Mouse (Mus musculus) limb, embryonic 13.5 days (tissue): ENCODE data around the gene Cntn5. TPM values are rescaled to one million over a fixed set of nuclear protein-coding genes. Genes with fewer than 3 reads are reported as not detected.

Experiments used
- ATAC-seq: fragments of 200-750 bp; cut with Nextera tagmentation; 2 replicates; pipeline ENCODE4 v1.8.0; 2017; ENCODE audit warnings: low read depth, moderate number of reproducible peaks, moderate TSS enrichment; ENCODE audit not compliant: low FRiP score
- H3K27ac ChIP-seq: fragments of 300-500 bp; sonication (generic); 2 replicates; pipeline ENCODE4 v1.5.1; 2015; ENCODE audit warnings: inconsistent platforms, mild to moderate bottlenecking, moderate library complexity
- H3K27me3 ChIP-seq: fragments of 300-500 bp; sonication (generic); 2 replicates; pipeline ENCODE4 v1.6.1; 2015; ENCODE audit warnings: mild to moderate bottlenecking, inconsistent platforms
- H3K36me3 ChIP-seq: fragments of 300-500 bp; sonication (generic); 2 replicates; pipeline ENCODE4 v1.6.1; 2015; ENCODE audit warnings: inconsistent platforms, mild to moderate bottlenecking, moderate library complexity
- H3K4me1 ChIP-seq: fragments of 300-500 bp; sonication (generic); 2 replicates; pipeline ENCODE4 v1.6.1; 2015; ENCODE audit warnings: inconsistent platforms
- H3K4me2 ChIP-seq: fragments of 300-500 bp; sonication (generic); replicated peaks from 2 replicates; pipeline ENCODE4 v1.6.1; 2015; ENCODE audit warnings: inconsistent platforms, mild to moderate bottlenecking, moderate library complexity
- H3K4me3 ChIP-seq: fragments of 300-500 bp; sonication (generic); 2 replicates; pipeline ENCODE4 v1.5.1; 2015; ENCODE audit warnings: moderate library complexity, mild to moderate bottlenecking, inconsistent platforms
- H3K9ac ChIP-seq: fragments of 300-500 bp; sonication (generic); 2 replicates; pipeline ENCODE4 v1.6.1; 2015; ENCODE audit warnings: mild to moderate bottlenecking, inconsistent platforms
- H3K9me3 ChIP-seq: fragments of 300-500 bp; sonication (generic); 2 replicates; pipeline ENCODE4 v1.6.1; 2016; ENCODE audit warnings: inconsistent platforms
- WGBS: fragments of 180-500 bp; shearing (Covaris S2); methylation state at CpG from one replicate; pipeline ENCODE4 v1.1.7; 2015; 5-methylcytosine and 5-hydroxymethylcytosine counted together
- microRNA-seq: library from miRNA; unstranded; fragments of <30 nt; microRNA quantifications from one replicate; pipeline ENCODE4, GENCODE M21; 2016
- polyA plus RNA-seq: library from polyadenylated mRNA; unstranded; fragments of >200 nt; fragmentation: Nextera tagmentation; extraction: Ambion mirVana; gene quantifications from 2 replicates; pipeline ENCODE4 v1.2.1, GENCODE M21; 2015

Cntn5 gene
- polyA plus RNA-seq, 1 experiment from 2014 or later: 1.7 TPM

GRCm38 (mm10) chr9:9682348-9682884, 1222.2 kb downstream of the Cntn5 start:
- WGBS: 63% methylated on average over 5 of the region's 5 CpGs
- Histone ChIP-seq H3K36me3 (no peaks in the 10 kb centered on the region), H3K27ac (no peak overlapping the region), H3K4me1 (no peaks in the 10 kb centered on the region), H3K4me2 (no peak overlapping the region), H3K4me3 (no peak overlapping the region), H3K9ac (no peak overlapping the region), H3K9me3 (no peaks in the 10 kb centered on the region), H3K27me3 (no peaks in the 10 kb centered on the region)
- no peak for ATAC-seq

- no peak for ATAC-seq
- Histone ChIP-seq H3K4me1 (no peaks in the 10 kb centered on the region), H3K4me3 (no peak overlapping the region), H3K27ac (no peak overlapping the region), H3K9ac (no peak overlapping the region), H3K9me3 (no peaks in the 10 kb centered on the region), H3K36me3 (no peaks in the 10 kb centered on the region), H3K27me3 (no peaks in the 10 kb centered on the region), H3K4me2 (no peak overlapping the region)
- WGBS: 72% methylated on average over 4 of the region's 4 CpGs
Measured at GRCm38 (mm10) chr9:9676078-9676477, 1228.5 kb downstream of the Cntn5 start.

DNA sequence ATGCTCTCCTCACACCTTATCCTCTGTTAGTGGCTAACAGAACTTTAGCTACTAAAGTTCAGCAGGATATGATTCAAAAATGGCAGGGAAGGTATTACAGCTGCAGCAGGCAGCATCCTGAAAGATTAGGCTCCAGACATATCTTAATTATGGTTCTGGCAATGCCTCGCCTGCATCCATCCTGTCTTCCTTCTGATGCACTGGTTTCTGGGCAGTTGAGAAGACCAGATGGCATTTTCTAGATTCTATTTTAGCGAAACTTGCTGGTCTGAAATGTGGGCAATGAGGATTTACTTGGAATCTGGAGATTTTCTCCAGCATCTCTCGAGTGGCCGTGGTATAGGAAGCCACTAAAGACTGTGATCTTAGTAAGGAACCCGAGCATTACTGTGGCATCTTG, 1230.0 kb downstream of the Cntn5 start:
- no peaks in the 10 kb centered on the region for H3K36me3 ChIP-seq
- no peaks in the 10 kb centered on the region for H3K4me1 ChIP-seq
- no peak overlapping the region for H3K4me2 ChIP-seq
- no peaks in the 10 kb centered on the region for H3K27me3 ChIP-seq
- WGBS: 80% methylated on average over 5 of the region's 5 CpGs
- no peak for ATAC-seq
- no peaks in the 10 kb centered on the region for H3K9me3 ChIP-seq
- no peak overlapping the region for H3K9ac ChIP-seq
- no peak overlapping the region for H3K27ac ChIP-seq
- H3K4me3 ChIP-seq: no peak overlapping the region

GRCm38 (mm10) chr9:9673277-9674049, 1231.1 kb downstream of the Cntn5 start:
- Histone ChIP-seq H3K4me2 (no peak overlapping the region), H3K9ac (no peak overlapping the region), H3K27me3 (no peaks in the 10 kb centered on the region), H3K4me3 (no peak overlapping the region), H3K36me3 (no peaks in the 10 kb centered on the region), H3K4me1 (no peaks in the 10 kb centered on the region), H3K27ac (no peak overlapping the region), H3K9me3 (no peaks in the 10 kb centered on the region)
- WGBS: 11% methylated on average over 13 of the region's 13 CpGs
- ATAC-seq: no peak

DNA sequence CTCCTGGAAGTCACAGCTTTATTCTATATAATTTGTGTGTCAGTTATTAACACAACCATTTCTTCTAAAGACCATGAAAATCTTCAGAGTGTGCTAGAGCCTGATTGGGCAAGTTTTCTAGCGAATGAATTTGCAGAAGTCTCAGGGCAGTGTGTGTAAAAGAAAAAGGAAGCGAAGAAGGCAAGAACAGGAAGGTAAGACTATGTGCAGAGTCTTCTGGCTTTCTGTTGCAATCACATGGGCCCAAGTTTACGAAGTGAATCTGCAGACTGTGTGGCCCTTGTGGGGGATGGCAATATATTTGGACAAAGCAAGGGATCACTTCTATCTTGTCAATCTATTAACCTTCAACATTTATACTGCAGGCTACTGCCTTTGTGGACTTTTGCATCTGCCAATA, 1251.1 kb downstream of the Cntn5 start:
- H3K4me2 ChIP-seq: no peak overlapping the region
- H3K36me3 ChIP-seq: no peaks in the 10 kb centered on the region
- H3K27ac ChIP-seq: no peak overlapping the region
- no peaks in the 10 kb centered on the region for H3K9me3 ChIP-seq
- no peak overlapping the region for H3K4me3 ChIP-seq
- H3K4me1 ChIP-seq: no peaks in the 10 kb centered on the region
- ATAC-seq: no peak
- no peaks in the 10 kb centered on the region for H3K27me3 ChIP-seq
- 91% methylated on average over 3 of the region's 3 CpGs for WGBS
- H3K9ac ChIP-seq: no peak overlapping the region

GRCm38 (mm10) chr9:9647361-9647760, 1257.2 kb downstream of the Cntn5 start:
- 72% methylated on average over 3 of the region's 3 CpGs for whole genome bisulfite sequencing
- H3K9me3 ChIP-seq: no peaks in the 10 kb centered on the region
- H3K4me2 ChIP-seq: no peak overlapping the region
- H3K9ac ChIP-seq: no peak overlapping the region
- H3K27me3 ChIP-seq: no peaks in the 10 kb centered on the region
- H3K4me3 ChIP-seq: no peak overlapping the region
- H3K36me3 ChIP-seq: no peaks in the 10 kb centered on the region
- H3K4me1 ChIP-seq: no peaks in the 10 kb centered on the region
- no peak for ATAC-seq
- H3K27ac ChIP-seq: no peak overlapping the region

DNA sequence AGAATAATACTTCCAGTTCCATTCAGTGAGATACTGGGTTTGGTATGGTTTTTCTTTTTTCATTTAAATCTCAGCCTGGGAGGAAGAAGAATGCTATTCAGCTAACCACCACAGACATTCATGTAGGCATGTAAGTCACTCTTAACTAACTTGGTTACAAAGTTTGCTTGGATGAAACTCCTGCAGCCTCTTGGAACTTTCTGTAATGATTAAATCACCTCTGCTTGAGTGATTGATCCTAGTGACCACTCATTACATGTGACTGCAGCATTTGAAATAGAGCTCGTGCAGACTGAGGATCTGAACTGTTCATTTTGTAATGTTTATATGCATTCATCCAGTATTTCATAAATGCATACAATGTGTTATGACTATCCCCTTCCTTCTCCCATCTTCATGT, 1258.3 kb downstream of the Cntn5 start:
- Histone ChIP-seq H3K4me1 (no peaks in the 10 kb centered on the region), H3K9ac (no peak overlapping the region), H3K4me2 (no peak overlapping the region), H3K27me3 (no peaks in the 10 kb centered on the region), H3K27ac (no peak overlapping the region), H3K9me3 (no peaks in the 10 kb centered on the region), H3K4me3 (no peak overlapping the region), H3K36me3 (no peaks in the 10 kb centered on the region)
- WGBS: 85% methylated on average over 1 of the region's 1 CpGs
- ATAC-seq: no peak

Small RNA genes within 50 kb of the gene (microRNA-seq; reads per million reads assigned to microRNA genes)
- gene Gm24496: not detected
- gene Gm25086: not detected
- not detected for gene Gm26195
- not detected for gene Mir6237
